Mouse (Mus musculus): Measurements from ENCODE around the gene Acsl6.

DNA sequence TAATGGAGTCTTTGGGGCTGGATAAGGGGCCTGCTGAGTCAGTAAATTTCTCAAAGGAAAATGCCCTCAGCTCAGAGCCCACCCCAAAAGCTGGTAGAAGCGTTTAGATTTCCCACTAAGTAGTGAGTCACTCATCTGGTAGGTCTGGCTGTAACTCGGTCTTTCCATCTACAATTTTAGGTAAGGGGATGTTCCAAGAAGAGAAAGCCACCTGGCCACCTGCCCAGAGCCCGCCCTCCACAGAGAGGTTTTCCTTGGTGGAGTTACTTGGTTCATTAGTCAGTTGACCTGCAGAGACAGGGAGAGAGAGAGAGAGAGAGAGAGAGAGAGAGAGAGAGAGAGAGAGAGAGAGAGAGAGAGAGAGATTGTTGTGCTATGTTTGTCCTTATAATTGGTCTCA, 14.2 kb downstream of the Acsl6 start:
- TF ChIP-seq ZNF384 (IDR thresholded peaks at IDR 0.05; ENCODE audit: low read depth, low read length) (no peak), HCFC1 (IDR thresholded peaks at IDR 0.05; ENCODE audit: borderline replicate concordance, insufficient read depth, low read length) (no peak)

Data from ES-E14 (cell line).